Mouse (Mus musculus): Measurements from ENCODE around the gene Efnb2. TPM values are rescaled to one million over a fixed set of nuclear protein-coding genes. Genes with fewer than 3 reads are reported as not detected.

Efnb2 gene
- total and polyA plus RNA-seq, 2 experiments from 2014 or later: 9.6 to 21.0 TPM

DNA sequence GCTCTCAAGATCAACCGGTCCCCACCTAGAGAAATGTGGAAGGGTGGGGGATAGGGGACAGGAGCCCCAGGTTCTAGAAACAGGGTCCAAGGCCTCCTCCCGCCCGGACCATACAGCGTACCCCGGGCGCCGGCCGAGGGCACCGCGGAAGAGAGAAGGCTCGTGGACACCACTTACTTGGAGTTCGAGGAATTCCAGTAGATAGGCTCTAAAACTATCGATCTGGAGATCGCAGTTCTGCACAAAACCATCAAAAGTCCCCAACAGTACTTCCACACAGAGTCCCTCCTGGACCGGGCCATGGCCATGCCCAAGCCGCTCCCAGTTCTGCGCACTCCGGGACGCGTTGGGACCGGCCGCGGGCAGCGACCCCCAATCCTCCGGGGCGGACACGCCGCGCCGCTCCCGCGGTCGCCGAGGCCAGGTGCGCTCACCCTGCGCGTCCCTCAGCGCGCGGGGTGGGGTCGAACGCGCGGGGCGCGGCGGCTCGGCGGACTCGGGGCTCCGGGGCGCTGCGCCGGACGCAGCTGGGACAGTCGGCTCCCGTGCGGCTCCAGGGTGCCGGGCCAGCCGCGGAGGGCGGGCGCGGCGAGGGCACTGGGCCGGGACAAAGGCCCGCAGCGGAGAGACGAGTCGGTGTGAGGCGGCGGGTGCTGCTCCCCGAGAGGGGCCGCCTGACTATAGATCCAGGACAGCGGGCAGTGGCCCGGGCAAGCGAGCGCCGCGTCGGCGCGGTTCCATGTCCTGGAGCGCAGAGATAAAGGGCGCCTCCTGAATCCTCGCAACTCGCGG, 539 bp downstream of the Efnb2 start:
- H3K27me3 ChIP-seq (ENCODE audit: insufficient read depth, low read length): no peaks in the 10 kb centered on the region
- DNase-seq (ENCODE audit: low spot score) (no peak), ATAC-seq (peak; percentile 4; the same call in 1 of the 2 replicates)
- no peaks in the 10 kb centered on the region for H3K9me3 ChIP-seq (ENCODE audit: low read length)
- peak overlapping the region; percentile 77 for H3K27ac ChIP-seq
- H3K36me3 ChIP-seq (ENCODE audit: insufficient read depth, low read length): no peaks in the 10 kb centered on the region
- 0 out of 2 replicates have a peak, but pooled peaks cover 3% of the 10 kb centered on the region for H3K4me1 ChIP-seq (ENCODE audit: insufficient read depth, low read length)
- under 1% methylated on average over 74 of the region's 88 CpGs for WGBS
- H3K4me2 ChIP-seq (ENCODE audit: low read depth, low read length): peak overlapping the region; percentile 89
- H3K4me3 ChIP-seq (ENCODE audit: low read length): peak overlapping the region; percentile 89
- peak overlapping the region; percentile 81 for H3K9ac ChIP-seq (replicated peaks; ENCODE audit: low read length)
- TF ChIP-seq CTCF (IDR thresholded peaks at IDR 0.05; ENCODE audit: low read depth): no peak

DNA sequence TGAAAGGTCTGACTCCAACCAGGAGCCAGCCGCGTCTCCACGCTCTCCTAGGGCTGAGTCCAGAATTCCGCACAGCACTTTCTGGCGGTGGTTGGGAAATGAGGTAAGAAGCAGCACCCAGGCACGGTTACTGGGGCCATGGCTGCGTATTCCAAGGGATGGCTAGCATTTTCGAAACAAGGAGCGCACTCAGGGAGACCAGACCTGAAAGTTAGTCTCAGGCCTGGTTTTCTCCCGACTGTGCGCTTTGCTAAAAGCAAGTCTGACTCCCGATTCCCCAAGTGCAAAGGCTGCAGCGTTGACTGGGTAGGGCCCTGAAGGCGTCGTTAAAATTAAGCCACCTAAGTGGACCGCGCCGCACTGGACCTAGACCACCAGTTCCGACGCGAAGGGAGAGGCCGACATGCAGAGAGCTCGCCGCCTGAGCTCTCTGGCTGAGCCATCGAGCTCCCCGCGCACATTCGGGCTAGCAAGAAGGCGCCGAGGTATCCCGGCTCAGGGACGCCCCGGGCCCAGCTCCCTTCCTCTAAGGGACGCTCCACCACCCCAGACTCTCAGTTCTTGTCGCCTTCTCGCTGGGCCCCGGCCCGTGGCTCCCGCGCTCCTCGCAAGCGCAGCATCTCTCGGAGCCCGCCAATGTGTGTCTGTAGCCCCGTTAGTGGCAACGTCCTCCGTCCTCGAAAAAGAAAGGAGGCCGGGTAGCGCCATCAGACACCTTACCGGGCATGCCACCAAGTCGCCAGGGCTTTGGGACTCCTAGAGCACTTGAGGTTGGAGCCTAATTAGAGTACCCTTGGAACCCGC, 1.3 kb downstream of the Efnb2 start:
- H3K27ac ChIP-seq: peak overlapping the region; percentile 77
- H3K36me3 ChIP-seq (ENCODE audit: insufficient read depth, low read length): no peaks in the 10 kb centered on the region
- DNase-seq (ENCODE audit: low spot score) (peak; percentile 57), ATAC-seq (no peak)
- no peaks in the 10 kb centered on the region for H3K9me3 ChIP-seq (ENCODE audit: low read length)
- no peak for TF ChIP-seq CTCF (IDR thresholded peaks at IDR 0.05; ENCODE audit: low read depth)
- no peaks in the 10 kb centered on the region for H3K27me3 ChIP-seq (ENCODE audit: insufficient read depth, low read length)
- peak overlapping the region; percentile 89 for H3K4me3 ChIP-seq (ENCODE audit: low read length)
- H3K4me2 ChIP-seq (ENCODE audit: low read depth, low read length): peak overlapping the region; percentile 89
- 0 out of 2 replicates have a peak, but pooled peaks cover 4% of the 10 kb centered on the region for H3K4me1 ChIP-seq (ENCODE audit: insufficient read depth, low read length)
- WGBS: under 1% methylated on average over 53 of the region's 53 CpGs
- peak overlapping the region; percentile 81 for H3K9ac ChIP-seq (replicated peaks; ENCODE audit: low read length)

DNA sequence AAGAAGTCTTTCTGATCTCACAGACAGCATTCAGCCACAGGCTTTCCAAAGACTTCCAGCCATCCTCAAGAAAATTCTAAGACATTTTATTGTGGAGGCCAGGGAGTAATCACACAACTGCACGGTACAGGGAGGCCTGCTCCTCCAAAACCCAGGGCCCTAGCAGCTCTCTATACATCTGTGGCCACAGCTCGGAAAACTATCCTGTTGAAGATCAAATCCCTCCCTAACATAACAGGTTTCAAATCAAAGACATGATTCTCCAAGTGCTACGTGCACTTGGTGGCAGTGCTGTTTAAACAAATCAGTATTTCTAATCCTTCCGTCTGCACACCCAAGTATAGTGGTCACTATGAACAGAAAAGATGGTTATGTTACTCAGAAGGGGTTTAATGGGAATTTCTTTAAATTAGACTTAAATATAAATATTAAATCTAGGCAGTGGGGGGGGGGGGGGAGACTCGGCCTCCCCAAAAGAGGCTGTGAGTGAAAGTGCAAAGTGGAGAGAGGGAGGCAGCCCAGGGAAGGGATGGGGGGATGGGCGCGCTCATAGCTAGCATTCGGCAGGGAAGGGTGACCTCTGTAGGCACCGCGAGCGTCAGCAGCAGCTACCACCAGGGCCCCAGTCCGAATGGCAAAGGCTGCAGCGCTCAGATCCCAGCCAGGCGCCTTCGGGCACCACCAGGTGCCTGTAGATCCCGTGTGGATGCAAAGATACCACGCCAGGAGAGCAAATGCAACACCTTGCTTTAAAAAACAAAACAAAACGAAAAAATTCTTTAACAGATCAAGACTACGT, 2.4 kb downstream of the Efnb2 start:
- H3K4me1 ChIP-seq (ENCODE audit: insufficient read depth, low read length): peaks cover 10% of the 10 kb centered on the region; the same call in 1 of the 2 replicates
- H3K4me3 ChIP-seq (ENCODE audit: low read length): peak overlapping the region; percentile 89
- H3K4me2 ChIP-seq (ENCODE audit: low read depth, low read length): peak overlapping the region; percentile 89
- H3K27me3 ChIP-seq (ENCODE audit: insufficient read depth, low read length): no peaks in the 10 kb centered on the region
- peak overlapping the region; percentile 64; the same call in 1 of the 2 replicates for H3K27ac ChIP-seq
- peak overlapping the region; percentile 81 for H3K9ac ChIP-seq (replicated peaks; ENCODE audit: low read length)
- DNase-seq (ENCODE audit: low spot score): peak; percentile 93
- peak; percentile 54 for ATAC-seq
- H3K9me3 ChIP-seq (ENCODE audit: low read length): no peaks in the 10 kb centered on the region
- no peaks in the 10 kb centered on the region for H3K36me3 ChIP-seq (ENCODE audit: insufficient read depth, low read length)
- peak; percentile 85 for TF ChIP-seq CTCF (IDR thresholded peaks at IDR 0.05; ENCODE audit: low read depth)
- WGBS: 2% methylated on average over 19 of the region's 19 CpGs

DNA sequence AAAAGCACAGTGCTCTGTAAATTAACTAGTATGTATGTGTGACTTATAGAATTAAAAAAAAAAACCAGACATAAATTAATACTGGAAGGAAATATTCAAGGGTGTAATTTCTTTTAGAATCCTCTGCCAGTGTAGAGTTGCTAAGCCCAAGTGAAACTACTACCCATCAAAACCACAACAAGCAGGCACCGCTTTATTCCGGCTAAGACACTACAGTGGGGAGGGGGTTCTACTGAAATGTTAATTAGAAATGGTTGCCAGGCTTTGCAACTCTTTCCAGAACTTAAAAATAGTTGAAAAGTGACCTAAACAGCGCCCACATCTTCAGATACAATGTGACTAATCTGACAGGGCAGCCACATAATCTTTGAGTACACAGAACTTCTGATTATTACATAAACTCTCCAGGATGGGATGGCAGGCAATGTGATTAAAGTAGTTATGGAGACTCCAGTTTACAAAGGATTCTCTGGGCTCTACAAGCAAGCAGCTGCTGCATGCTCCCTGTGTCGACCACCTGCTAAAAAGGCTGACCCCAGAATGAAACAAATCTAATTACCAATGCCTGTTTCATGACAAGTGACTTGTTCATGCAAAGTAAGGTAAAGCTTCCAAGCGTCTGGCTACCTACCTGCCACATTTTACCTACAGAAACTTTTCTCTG, 3.2 kb downstream of the Efnb2 start:
- DNase-seq (ENCODE audit: low spot score) (no peak), ATAC-seq (no peak)
- peak overlapping the region; percentile 46 for H3K9ac ChIP-seq (replicated peaks; ENCODE audit: low read length)
- no peaks in the 10 kb centered on the region for H3K9me3 ChIP-seq (ENCODE audit: low read length)
- no peaks in the 10 kb centered on the region for H3K27me3 ChIP-seq (ENCODE audit: insufficient read depth, low read length)
- 19% methylated on average over 5 of the region's 5 CpGs for WGBS
- no peaks in the 10 kb centered on the region for H3K36me3 ChIP-seq (ENCODE audit: insufficient read depth, low read length)
- H3K27ac ChIP-seq: peak overlapping the region; percentile 64; the same call in 1 of the 2 replicates
- H3K4me2 ChIP-seq (ENCODE audit: low read depth, low read length): peak overlapping the region; percentile 89
- TF ChIP-seq CTCF (IDR thresholded peaks at IDR 0.05; ENCODE audit: low read depth): no peak
- peak overlapping the region; percentile 89 for H3K4me3 ChIP-seq (ENCODE audit: low read length)
- H3K4me1 ChIP-seq (ENCODE audit: insufficient read depth, low read length): peaks cover 13% of the 10 kb centered on the region; the same call in 1 of the 2 replicates

DNA sequence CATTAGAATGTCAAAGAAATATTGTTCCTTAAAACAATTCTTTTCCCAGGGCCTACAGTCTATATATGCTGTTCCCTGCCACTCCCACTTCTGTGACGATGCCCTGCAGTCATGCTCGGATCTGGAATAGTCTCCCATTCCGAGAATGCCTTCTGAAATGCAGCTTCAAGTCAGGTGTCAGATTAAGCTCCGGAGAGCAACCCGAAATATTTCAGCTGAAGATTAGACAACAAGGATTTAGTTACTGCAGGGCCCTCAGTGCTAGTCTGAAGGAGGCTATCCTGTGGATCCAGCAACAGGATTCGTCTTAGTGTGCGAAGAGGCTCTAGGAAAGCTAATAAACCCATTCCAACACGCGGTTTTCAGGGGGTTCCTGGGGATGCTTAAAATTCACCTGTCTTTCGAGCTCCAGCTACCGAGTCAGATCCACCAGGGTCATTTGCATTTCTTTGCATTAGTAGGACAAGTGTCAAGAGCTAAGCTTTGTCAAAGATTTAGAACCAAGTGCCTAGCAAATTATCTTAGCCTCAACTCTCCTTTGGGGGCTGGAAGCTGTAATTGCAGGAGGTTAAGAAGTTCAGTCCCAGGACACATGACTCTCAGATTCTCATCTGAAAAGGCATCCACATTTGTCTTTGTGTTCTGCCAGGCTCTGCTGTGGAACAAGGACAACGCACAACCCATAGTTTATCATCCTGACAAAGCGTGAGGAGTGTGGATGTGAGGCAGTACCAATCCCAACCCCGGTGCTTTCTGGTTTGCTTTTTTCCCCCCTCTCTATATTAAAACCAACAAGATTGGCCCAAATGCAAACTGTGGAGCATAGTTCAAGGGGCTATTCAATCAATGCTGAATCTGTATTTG, 4.2 kb downstream of the Efnb2 start:
- 18% methylated on average over 14 of the region's 14 CpGs for WGBS
- ATAC-seq (no peak), DNase-seq (ENCODE audit: low spot score) (peak; percentile 54)
- H3K27me3 ChIP-seq (ENCODE audit: insufficient read depth, low read length): no peaks in the 10 kb centered on the region
- no peaks in the 10 kb centered on the region for H3K36me3 ChIP-seq (ENCODE audit: insufficient read depth, low read length)
- peak overlapping the region; percentile 89 for H3K4me3 ChIP-seq (ENCODE audit: low read length)
- H3K4me1 ChIP-seq (ENCODE audit: insufficient read depth, low read length): peaks cover 13% of the 10 kb centered on the region; the same call in 1 of the 2 replicates
- H3K9me3 ChIP-seq (ENCODE audit: low read length): no peaks in the 10 kb centered on the region
- H3K27ac ChIP-seq: peak overlapping the region; percentile 54; the same call in 1 of the 2 replicates
- H3K4me2 ChIP-seq (ENCODE audit: low read depth, low read length): peak overlapping the region; percentile 89
- no peak for TF ChIP-seq CTCF (IDR thresholded peaks at IDR 0.05; ENCODE audit: low read depth)
- peak overlapping the region; percentile 46 for H3K9ac ChIP-seq (replicated peaks; ENCODE audit: low read length)

Data from hindbrain, postnatal 0 days (tissue).